Mouse (Mus musculus): ENCODE results near the gene Cnnm4. TPM values are rescaled to one million over a fixed set of nuclear protein-coding genes. Genes with fewer than 3 reads are reported as not detected.

Gene Cnnm4
- polyA plus RNA-seq, 1 experiment from 2014 or later: 13.4 TPM

DNA sequence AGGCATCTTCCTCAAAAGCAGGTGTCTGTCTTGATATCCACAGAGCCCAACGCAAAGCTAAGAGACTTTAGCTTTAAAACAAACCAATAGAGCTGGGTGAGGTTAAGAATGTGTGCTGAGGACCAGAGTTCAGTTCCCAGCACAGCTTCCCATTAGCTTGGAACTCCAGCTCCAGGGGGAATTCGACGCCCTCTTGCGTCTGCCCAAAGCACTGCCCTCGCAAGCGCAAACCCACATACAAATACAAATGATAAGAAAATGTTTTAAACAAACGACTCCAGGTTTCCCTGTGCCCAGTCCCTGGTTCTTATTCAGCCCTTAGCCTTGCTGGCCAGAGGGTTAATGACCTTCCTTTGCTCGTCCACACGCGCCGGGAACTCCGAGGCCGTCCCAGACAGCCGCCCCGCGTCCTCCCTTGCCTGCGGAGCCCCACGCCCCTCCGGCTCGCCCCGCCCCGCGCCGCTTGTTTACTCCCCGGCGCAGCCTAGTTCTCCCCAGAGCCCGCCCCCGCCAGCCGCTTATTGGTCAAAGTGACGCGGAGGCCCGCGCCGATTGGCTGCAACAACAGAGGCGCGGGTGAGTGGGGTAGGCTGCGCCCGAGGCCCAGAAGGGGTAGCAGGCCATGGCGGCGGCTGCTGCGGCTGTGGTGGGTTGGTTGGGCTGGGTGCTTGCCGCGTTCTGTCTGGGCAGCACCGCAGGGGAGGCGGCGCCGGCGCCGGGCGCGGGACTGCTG is 40.0 kb downstream of the Cnnm4 start, which contains the start of gene Cnnm3:
Gene Cnnm3 (plus strand): TSS at position 579 of the 733 bp plus-strand sequence.
- no peaks in the 10 kb centered on the region for H3K27me3 ChIP-seq (ENCODE audit: insufficient read depth, poor library complexity, severe bottlenecking)
- peak within 1 kb of the TSS; percentile 94 for H3K4me3 ChIP-seq
- H3K9me3 ChIP-seq: no peaks in the 10 kb centered on the region
- H3K4me1 ChIP-seq (replicated peaks): peaks cover 32% of the 10 kb centered on the region
- H3K27ac ChIP-seq: peak within 1 kb of the TSS; percentile 96
- WGBS: 2% methylated on average over 51 of the region's 51 CpGs
- peak; percentile 100 for DNase-seq (ENCODE audit: low spot score)
- peaks cover 35% of the 10 kb centered on the region for H3K36me3 ChIP-seq

DNA sequence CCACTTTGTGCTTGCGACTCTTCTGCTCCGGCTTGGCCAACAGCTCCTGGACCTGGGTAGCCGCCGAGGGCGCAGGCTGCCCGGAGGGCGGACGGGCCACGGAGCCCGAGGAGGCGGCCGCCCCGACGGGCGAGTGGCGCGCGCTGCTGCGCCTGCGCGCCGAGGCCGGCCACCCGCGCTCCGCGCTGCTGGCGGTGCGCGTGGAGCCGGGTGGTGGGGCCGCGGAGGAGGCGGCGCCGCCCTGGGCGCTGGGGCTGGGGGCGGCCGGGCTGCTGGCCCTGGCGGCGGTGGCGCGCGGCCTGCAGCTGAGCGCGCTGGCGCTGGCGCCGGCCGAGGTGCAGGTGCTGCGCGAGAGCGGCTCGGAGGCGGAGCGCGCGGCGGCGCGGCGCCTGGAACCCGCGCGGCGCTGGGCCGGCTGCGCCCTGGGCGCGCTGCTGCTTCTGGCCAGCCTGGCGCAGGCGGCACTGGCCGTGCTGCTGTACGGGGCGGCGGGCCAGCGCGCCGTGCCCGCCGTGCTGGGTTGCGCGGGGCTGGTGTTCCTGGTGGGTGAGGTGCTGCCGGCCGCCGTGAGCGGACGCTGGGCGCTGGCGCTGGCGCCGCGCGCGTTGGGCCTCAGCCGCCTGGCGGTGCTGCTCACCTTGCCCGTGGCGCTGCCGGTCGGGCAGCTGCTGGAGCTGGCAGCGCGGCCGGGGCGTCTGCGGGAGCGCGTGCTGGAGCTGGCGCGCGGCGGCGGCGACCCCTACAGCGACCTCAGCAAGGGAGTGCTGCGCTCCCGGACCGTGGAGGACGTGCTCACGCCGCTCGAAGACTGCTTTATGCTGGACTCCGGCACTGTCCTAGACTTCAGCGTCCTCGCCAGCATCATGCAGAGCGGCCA is 40.9 kb downstream of the Cnnm4 start:
- no peaks in the 10 kb centered on the region for H3K27me3 ChIP-seq (ENCODE audit: insufficient read depth, poor library complexity, severe bottlenecking)
- peak overlapping the region; percentile 94 for H3K4me3 ChIP-seq
- H3K4me1 ChIP-seq (replicated peaks): peaks cover 32% of the 10 kb centered on the region
- no peaks in the 10 kb centered on the region for H3K9me3 ChIP-seq
- peaks cover 37% of the 10 kb centered on the region for H3K36me3 ChIP-seq
- WGBS: 5% methylated on average over 126 of the region's 126 CpGs
- peak overlapping the region; percentile 96 for H3K27ac ChIP-seq
- DNase-seq (ENCODE audit: low spot score): peak; percentile 66

DNA sequence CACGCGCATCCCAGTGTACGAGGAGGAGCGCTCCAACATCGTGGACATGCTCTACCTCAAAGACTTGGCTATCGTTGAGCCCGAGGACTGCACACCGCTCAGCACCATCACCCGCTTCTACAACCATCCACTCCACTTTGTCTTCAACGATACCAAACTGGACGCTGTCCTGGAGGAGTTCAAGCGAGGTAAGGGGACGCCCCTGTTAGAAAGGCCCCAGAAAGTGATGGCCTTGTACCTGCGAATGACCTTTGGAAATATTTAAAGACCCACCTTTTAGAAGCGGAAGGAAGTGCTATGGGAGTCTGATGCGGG is 41.5 kb downstream of the Cnnm4 start:
- peak overlapping the region; percentile 96 for H3K27ac ChIP-seq
- 1% methylated on average over 16 of the region's 16 CpGs for WGBS
- peaks cover 36% of the 10 kb centered on the region for H3K36me3 ChIP-seq
- no peak for DNase-seq (ENCODE audit: low spot score)
- peak overlapping the region; percentile 94 for H3K4me3 ChIP-seq
- H3K4me1 ChIP-seq (replicated peaks): peaks cover 32% of the 10 kb centered on the region
- H3K9me3 ChIP-seq: no peaks in the 10 kb centered on the region
- H3K27me3 ChIP-seq (ENCODE audit: insufficient read depth, poor library complexity, severe bottlenecking): no peaks in the 10 kb centered on the region

DNA sequence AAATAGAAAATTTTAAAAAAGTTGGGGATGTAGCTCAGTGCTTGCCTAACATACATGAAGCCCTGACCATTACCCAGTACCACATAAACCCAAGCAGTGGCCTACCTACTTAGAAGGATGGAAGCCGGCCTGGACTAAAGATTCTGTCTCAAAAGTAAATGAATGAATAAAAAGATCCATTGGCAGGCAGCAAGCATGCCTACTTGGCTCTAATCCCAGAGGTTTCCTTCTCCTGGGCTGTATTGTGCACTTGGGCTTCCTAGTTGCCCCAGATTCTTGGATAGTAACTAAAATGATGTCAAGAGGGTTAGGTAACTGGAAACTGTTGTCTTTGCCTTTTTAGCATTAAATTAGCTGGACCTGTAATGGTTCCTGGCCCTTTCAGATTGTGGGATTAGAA is 41.9 kb downstream of the Cnnm4 start:
- Histone ChIP-seq H3K4me1 (replicated peaks) (peaks cover 33% of the 10 kb centered on the region), H3K27ac (peak overlapping the region; percentile 96; the same call in 1 of the 2 replicates), H3K27me3 (ENCODE audit: insufficient read depth, poor library complexity, severe bottlenecking) (no peaks in the 10 kb centered on the region), H3K9me3 (no peaks in the 10 kb centered on the region), H3K36me3 (peaks cover 40% of the 10 kb centered on the region), H3K4me3 (peak overlapping the region; percentile 94)
- 10% methylated on average over 1 of the region's 1 CpGs for WGBS
- no peak for DNase-seq (ENCODE audit: low spot score)

DNA sequence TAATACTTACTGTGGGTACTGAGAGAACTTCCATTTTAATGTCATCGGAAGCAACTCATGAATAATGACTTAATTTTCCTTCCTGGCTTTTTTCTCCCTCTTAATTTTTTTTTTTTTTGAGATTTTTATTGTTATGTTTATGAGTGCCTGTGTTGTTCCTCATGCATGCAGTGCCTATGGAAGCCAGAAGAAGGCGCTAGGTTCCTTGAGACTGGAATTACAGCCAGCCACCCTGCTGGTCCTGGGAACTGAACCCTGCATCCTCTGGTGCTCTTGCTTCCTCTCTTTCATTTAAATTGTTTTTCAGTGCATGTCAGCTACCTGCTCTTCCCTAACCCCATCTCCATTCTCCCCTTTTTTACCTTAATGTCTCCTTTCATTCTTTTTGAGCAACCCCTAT is 42.3 kb downstream of the Cnnm4 start:
- Histone ChIP-seq H3K27ac (no peak overlapping the region), H3K4me1 (replicated peaks) (peaks cover 34% of the 10 kb centered on the region), H3K9me3 (no peaks in the 10 kb centered on the region), H3K4me3 (peak overlapping the region; percentile 94), H3K36me3 (peaks cover 44% of the 10 kb centered on the region), H3K27me3 (ENCODE audit: insufficient read depth, poor library complexity, severe bottlenecking) (no peaks in the 10 kb centered on the region)
- peak; percentile 27 for DNase-seq (ENCODE audit: low spot score)
- 35% methylated on average over 2 of the region's 2 CpGs for WGBS

DNA sequence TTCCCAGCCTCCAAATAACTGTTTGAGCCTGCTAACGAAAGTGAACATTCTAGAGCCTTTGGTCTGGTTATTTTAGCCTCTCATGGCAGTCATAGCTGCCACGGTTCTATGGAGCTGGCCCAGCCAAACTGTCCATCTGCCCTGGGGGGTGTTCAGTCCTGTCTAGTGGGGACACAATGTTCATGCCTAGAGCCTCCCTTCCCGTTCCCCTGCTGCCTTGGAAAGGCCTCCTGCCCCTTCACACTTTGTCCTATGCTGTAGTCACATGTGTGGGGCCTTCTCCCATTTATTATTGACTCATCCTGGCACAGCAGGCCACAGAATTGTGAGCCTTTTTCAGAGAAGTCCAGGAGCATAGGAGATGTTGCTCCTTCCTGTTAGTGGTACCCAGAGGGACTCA is 46.8 kb downstream of the Cnnm4 start:
- Histone ChIP-seq H3K27ac (no peak overlapping the region), H3K36me3 (peaks cover 88% of the 10 kb centered on the region), H3K4me3 (no peak overlapping the region), H3K4me1 (replicated peaks) (peaks cover 28% of the 10 kb centered on the region), H3K27me3 (ENCODE audit: insufficient read depth, poor library complexity, severe bottlenecking) (no peaks in the 10 kb centered on the region), H3K9me3 (no peaks in the 10 kb centered on the region)
- 87% methylated on average over 3 of the region's 3 CpGs for WGBS
- DNase-seq (ENCODE audit: low spot score): no peak

DNA sequence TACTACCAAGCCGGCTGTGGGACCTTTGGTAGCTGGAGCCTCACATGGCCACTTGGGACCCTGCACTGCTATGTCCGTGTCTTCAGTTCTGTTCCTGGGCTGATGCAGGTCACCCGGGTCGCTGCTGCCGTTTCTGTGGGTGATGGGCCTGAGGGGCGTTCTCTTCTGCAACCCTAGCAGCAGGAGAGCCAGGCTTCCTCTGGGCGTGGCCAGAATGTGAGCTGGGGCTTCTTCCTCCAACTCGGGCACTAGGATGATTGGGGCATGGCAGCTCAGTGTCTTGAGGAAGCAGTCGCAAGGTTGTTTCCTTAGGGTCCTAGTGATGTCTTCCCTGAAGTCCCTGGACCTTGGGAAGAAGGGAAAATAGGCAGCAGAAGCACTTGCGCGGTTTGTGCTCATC is 48.2 kb downstream of the Cnnm4 start:
- Histone ChIP-seq H3K27me3 (ENCODE audit: insufficient read depth, poor library complexity, severe bottlenecking) (no peaks in the 10 kb centered on the region), H3K4me1 (replicated peaks) (peaks cover 15% of the 10 kb centered on the region), H3K4me3 (no peak overlapping the region), H3K9me3 (no peaks in the 10 kb centered on the region), H3K36me3 (peaks cover 95% of the 10 kb centered on the region), H3K27ac (no peak overlapping the region)
- no peak for DNase-seq (ENCODE audit: low spot score)
- 84% methylated on average over 11 of the region's 11 CpGs for WGBS

DNA sequence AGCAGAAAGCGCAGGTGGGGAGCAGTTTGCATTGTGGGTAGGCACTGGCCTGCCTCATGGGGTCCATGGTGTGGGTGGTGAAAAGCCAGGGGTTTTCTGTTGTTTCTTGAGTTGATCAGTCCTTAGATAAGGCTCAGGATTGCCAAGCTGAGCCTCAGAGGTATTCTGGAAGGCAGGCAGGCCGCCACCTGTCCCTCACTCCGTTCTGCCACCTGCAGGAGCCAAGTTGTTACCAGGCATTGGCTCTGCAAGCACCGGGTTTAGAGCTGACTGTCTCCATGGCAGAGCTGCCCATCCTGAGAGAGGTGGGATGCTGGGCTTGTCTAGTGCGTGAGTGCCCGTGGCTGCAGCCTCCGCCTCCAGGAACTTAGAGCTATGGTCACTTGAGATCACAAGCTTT is 50.8 kb downstream of the Cnnm4 start:
- no peak overlapping the region for H3K27ac ChIP-seq
- H3K36me3 ChIP-seq: peaks cover 97% of the 10 kb centered on the region
- no peaks in the 10 kb centered on the region for H3K27me3 ChIP-seq (ENCODE audit: insufficient read depth, poor library complexity, severe bottlenecking)
- H3K4me1 ChIP-seq (replicated peaks): 0 out of 2 replicates have a peak, but pooled peaks cover 2% of the 10 kb centered on the region
- 95% methylated on average over 7 of the region's 7 CpGs for WGBS
- DNase-seq (ENCODE audit: low spot score): no peak
- no peak overlapping the region for H3K4me3 ChIP-seq
- no peaks in the 10 kb centered on the region for H3K9me3 ChIP-seq

DNA sequence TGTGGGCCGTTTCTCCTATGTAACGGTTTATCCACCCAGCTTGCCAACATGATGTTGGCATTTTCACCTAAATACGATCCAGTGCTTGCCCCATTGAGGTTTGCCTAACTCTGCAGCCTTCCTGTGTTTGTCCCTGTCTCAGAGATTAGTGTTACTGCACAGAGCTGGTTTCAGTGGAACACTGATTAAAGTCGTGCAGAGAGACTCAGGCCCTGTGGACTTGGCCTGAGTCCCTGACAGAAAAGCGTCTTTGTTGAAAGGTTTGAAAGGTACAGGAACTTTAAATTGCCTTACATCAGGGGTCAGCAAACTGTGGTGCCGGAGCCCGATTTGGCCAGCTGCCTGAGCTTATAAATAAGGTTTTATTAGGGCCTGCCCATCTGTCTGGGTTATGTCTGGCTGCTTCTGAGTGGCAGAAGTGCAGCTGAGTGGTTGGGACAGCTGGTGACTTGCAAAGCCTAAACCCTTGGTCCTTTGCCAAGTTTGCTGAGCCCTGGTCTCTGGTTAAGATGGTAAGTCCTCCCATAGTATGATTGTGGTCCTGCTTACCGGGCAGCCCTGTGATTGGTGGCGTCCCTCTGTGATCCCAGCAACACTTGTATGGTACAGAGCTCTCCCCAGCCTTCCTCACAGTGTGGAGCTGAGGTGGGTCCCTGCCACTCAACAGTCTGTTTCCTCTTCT is 52.1 kb downstream of the Cnnm4 start:
- no peak for DNase-seq (ENCODE audit: low spot score)
- whole genome bisulfite sequencing: 91% methylated on average over 9 of the region's 9 CpGs
- Histone ChIP-seq H3K27ac (no peak overlapping the region), H3K4me3 (no peak overlapping the region), H3K36me3 (peaks cover 89% of the 10 kb centered on the region), H3K9me3 (no peaks in the 10 kb centered on the region), H3K4me1 (replicated peaks) (no peaks in the 10 kb centered on the region), H3K27me3 (ENCODE audit: insufficient read depth, poor library complexity, severe bottlenecking) (no peaks in the 10 kb centered on the region)

DNA sequence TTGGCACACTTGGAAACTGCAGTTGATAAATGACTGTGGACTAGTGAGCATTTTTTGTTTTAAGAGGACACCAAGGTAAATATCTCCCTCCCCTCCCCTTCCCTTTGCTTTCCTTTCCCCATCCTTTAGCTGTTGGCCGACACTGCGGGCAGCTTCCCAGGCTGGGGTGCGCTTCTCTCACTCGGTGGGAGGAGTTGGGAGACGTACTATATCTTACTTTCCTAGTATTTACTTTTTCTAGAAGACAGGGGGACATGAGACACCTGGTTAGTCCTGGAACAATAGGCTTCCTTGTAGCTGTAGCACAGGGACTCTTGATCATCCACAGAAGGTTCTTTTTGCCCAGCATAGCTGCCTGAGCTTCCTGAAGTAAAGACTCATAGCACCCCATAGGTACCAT is 52.6 kb downstream of the Cnnm4 start:
- DNase-seq (ENCODE audit: low spot score): no peak
- 93% methylated on average over 5 of the region's 5 CpGs for WGBS
- no peaks in the 10 kb centered on the region for H3K4me1 ChIP-seq (replicated peaks)
- H3K9me3 ChIP-seq: no peaks in the 10 kb centered on the region
- peaks cover 86% of the 10 kb centered on the region for H3K36me3 ChIP-seq
- H3K27me3 ChIP-seq (ENCODE audit: insufficient read depth, poor library complexity, severe bottlenecking): no peaks in the 10 kb centered on the region
- no peak overlapping the region for H3K27ac ChIP-seq
- H3K4me3 ChIP-seq: no peak overlapping the region

DNA sequence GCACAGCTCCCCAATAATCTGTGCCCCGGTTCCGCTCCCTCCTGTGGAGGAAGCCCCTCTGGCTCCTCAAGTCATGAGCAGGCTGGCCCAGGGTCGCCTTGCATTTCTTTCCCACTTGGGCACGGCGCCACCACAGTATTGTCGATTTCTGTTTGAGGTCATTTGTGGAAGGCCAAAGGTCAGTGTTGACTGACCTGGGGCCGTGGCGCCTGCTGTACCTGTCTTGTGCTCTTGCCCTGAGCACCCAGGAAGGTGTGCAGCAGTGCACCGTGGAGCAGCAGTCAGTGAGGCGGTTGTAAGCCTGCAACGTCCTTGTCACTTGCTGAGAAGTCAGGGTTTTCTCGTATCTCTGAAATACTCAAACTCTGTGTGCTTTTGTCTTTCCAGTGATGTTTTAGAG is 54.4 kb downstream of the Cnnm4 start:
- Histone ChIP-seq H3K4me1 (replicated peaks) (no peaks in the 10 kb centered on the region), H3K27ac (no peak overlapping the region), H3K27me3 (ENCODE audit: insufficient read depth, poor library complexity, severe bottlenecking) (no peaks in the 10 kb centered on the region), H3K36me3 (peaks cover 75% of the 10 kb centered on the region), H3K4me3 (no peak overlapping the region), H3K9me3 (no peaks in the 10 kb centered on the region)
- 89% methylated on average over 12 of the region's 12 CpGs for WGBS
- DNase-seq (ENCODE audit: low spot score): no peak

DNA sequence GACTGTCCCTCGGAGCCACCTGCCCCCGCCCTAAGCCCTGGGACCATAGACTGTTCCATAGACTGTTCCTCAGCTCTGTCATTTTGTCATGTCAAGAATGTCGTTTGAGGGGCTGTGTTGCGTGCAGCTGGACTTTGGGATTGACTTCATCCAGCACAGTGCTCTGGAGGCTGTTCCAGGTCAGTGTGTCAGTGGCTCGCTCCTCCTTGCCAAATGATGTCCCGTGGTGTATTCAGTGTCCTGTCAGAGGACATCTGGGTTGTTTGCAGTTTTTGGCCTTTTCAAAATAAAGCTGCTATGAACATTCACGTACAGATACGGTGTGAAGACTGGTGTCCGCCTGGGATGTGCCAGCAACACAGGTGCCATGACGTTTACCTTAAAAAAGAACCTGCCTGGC is 55.5 kb downstream of the Cnnm4 start:
- Histone ChIP-seq H3K9me3 (no peaks in the 10 kb centered on the region), H3K27me3 (ENCODE audit: insufficient read depth, poor library complexity, severe bottlenecking) (no peaks in the 10 kb centered on the region), H3K27ac (no peak overlapping the region), H3K36me3 (peaks cover 75% of the 10 kb centered on the region), H3K4me1 (replicated peaks) (no peaks in the 10 kb centered on the region), H3K4me3 (no peak overlapping the region)
- no peak for DNase-seq (ENCODE audit: low spot score)
- 96% methylated on average over 10 of the region's 10 CpGs for WGBS

DNA sequence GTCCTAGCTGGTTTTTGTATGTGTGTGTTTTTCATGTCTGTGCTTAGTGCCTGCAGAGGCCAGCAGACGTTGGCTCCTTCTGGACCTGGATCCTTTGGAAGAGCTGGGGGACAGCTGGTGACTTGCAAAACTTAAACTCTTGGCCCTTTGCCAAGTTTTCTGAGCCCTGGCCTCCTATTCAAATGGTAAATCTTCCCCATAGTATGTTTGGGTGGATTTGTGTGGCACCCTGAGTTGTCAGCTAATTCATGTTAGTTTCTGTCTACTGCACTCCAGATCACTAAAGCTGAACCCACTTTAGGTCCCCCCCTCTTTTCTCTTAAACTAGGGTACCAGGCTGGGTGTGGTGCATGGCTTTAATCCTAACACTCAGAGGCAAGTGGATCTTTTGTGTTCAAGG is 56.9 kb downstream of the Cnnm4 start:
- no peak for DNase-seq (ENCODE audit: low spot score)
- WGBS: 67% methylated on average over 1 of the region's 1 CpGs

More for the DNA sequence above, 56.9 kb downstream of the Cnnm4 start:
- Histone ChIP-seq H3K27ac (0 out of 2 replicates have a peak overlapping the region, but pooled peaks have one; percentile 12), H3K27me3 (ENCODE audit: insufficient read depth, poor library complexity, severe bottlenecking) (no peaks in the 10 kb centered on the region), H3K36me3 (peaks cover 61% of the 10 kb centered on the region), H3K9me3 (no peaks in the 10 kb centered on the region), H3K4me1 (replicated peaks) (0 out of 2 replicates have a peak, but pooled peaks cover 2% of the 10 kb centered on the region), H3K4me3 (no peak overlapping the region)
